Mouse (Mus musculus): ENCODE results near the gene Ces4a. TPM values are rescaled to one million over a fixed set of nuclear protein-coding genes. Genes with fewer than 3 reads are reported as not detected.
A peak's percentile ranks its signal among the peaks of the same experiment; 100 is the strongest.
"Not testable (repeated sequence)": the region's sequence is repeated elsewhere in the genome, so short reads cannot be mapped to it uniquely, and the experiment has no call there.

Gene Ces4a
- polyA plus RNA-seq, 1 experiment = not detected

GRCm38 (mm10) chr8:105164272-105164902, 32.8 kb downstream of the Ces4a start:
- H3K4me1 ChIP-seq (ENCODE audit: control insufficient read depth, insufficient read depth, low read length) = peaks cover 13% of the 10 kb centered on the region
- WGBS = 33% methylated on average over 6 of the region's 6 CpGs
- TF ChIP-seq POLR2A (IDR thresholded peaks at IDR 0.05; ENCODE audit: insufficient read depth, low read depth, low read length) = no peak
- TF ChIP-seq CTCF (IDR thresholded peaks at IDR 0.05; ENCODE audit: insufficient read depth, low read depth, low read length) = no peak

GRCm38 (mm10) chr8:105165191-105165590, 33.6 kb downstream of the Ces4a start:
- 76% methylated on average over 2 of the region's 2 CpGs for WGBS
- Histone ChIP-seq H3K27ac (ENCODE audit: insufficient read depth, low read depth, low read length) (peak overlapping the region; percentile 58), H3K4me1 (ENCODE audit: control insufficient read depth, insufficient read depth, low read length) (peaks cover 13% of the 10 kb centered on the region), H3K4me3 (ENCODE audit: insufficient read depth, low read depth, low read length) (no peak overlapping the region)
- no peak for TF ChIP-seq CTCF (IDR thresholded peaks at IDR 0.05; ENCODE audit: insufficient read depth, low read depth, low read length)
- no peak for TF ChIP-seq POLR2A (IDR thresholded peaks at IDR 0.05; ENCODE audit: insufficient read depth, low read depth, low read length)

More at GRCm38 (mm10) chr8:105164272-105164902, 32.8 kb downstream of the Ces4a start:
- Histone ChIP-seq H3K27ac (ENCODE audit: insufficient read depth, low read depth, low read length) (0 out of 2 replicates have a peak overlapping the region, but pooled peaks have one; percentile 4), H3K4me3 (ENCODE audit: insufficient read depth, low read depth, low read length) (no peak overlapping the region)

- WGBS = 86% methylated on average over 2 of the region's 2 CpGs
- no peak for TF ChIP-seq CTCF (IDR thresholded peaks at IDR 0.05; ENCODE audit: insufficient read depth, low read depth, low read length)
- no peak for TF ChIP-seq POLR2A (IDR thresholded peaks at IDR 0.05; ENCODE audit: insufficient read depth, low read depth, low read length)
- H3K27ac ChIP-seq (ENCODE audit: insufficient read depth, low read depth, low read length) = no peak overlapping the region
- H3K4me3 ChIP-seq (ENCODE audit: insufficient read depth, low read depth, low read length) = no peak overlapping the region
- H3K4me1 ChIP-seq (ENCODE audit: control insufficient read depth, insufficient read depth, low read length) = peaks cover 13% of the 10 kb centered on the region
Observed at GRCm38 (mm10) chr8:105167116-105167515, 35.5 kb downstream of the Ces4a start.

- 51% methylated on average over 3 of the region's 3 CpGs for WGBS
- Histone ChIP-seq H3K4me3 (ENCODE audit: insufficient read depth, low read depth, low read length) (no peak overlapping the region), H3K4me1 (ENCODE audit: control insufficient read depth, insufficient read depth, low read length) (peaks cover 4% of the 10 kb centered on the region; the same call in 1 of the 2 replicates), H3K27ac (ENCODE audit: insufficient read depth, low read depth, low read length) (no peak overlapping the region)
- no peak for TF ChIP-seq CTCF (IDR thresholded peaks at IDR 0.05; ENCODE audit: insufficient read depth, low read depth, low read length)
- no peak for TF ChIP-seq POLR2A (IDR thresholded peaks at IDR 0.05; ENCODE audit: insufficient read depth, low read depth, low read length)
Observed at GRCm38 (mm10) chr8:105169582-105169981, 38.0 kb downstream of the Ces4a start.

GRCm38 (mm10) chr8:105170041-105170380, 38.4 kb downstream of the Ces4a start:
- 4% methylated on average over 5 of the region's 5 CpGs for WGBS
- TF ChIP-seq POLR2A (IDR thresholded peaks at IDR 0.05; ENCODE audit: insufficient read depth, low read depth, low read length) = no peak
- TF ChIP-seq CTCF (IDR thresholded peaks at IDR 0.05; ENCODE audit: insufficient read depth, low read depth, low read length) = no peak
- Histone ChIP-seq H3K4me1 (ENCODE audit: control insufficient read depth, insufficient read depth, low read length) (no peaks in the 10 kb centered on the region; the same call in 1 of the 2 replicates), H3K27ac (ENCODE audit: insufficient read depth, low read depth, low read length) (0 out of 2 replicates have a peak overlapping the region, but pooled peaks have one; percentile 23), H3K4me3 (ENCODE audit: insufficient read depth, low read depth, low read length) (peak overlapping the region; percentile 64)

- Histone ChIP-seq H3K4me3 (ENCODE audit: insufficient read depth, low read depth, low read length) (peak within 1 kb of the TSS; percentile 64), H3K4me1 (ENCODE audit: control insufficient read depth, insufficient read depth, low read length) (no peaks in the 10 kb centered on the region), H3K27ac (ENCODE audit: insufficient read depth, low read depth, low read length) (peak within 1 kb of the TSS; percentile 23; the same call in 1 of the 2 replicates)
- peak; percentile 31; the same call in 1 of the 2 replicates for TF ChIP-seq POLR2A (IDR thresholded peaks at IDR 0.05; ENCODE audit: insufficient read depth, low read depth, low read length)
- TF ChIP-seq CTCF (IDR thresholded peaks at IDR 0.05; ENCODE audit: insufficient read depth, low read depth, low read length) = 0 out of 2 replicates have a peak, but pooled peaks have one; percentile 16
- under 1% methylated on average over 78 of the region's 86 CpGs for WGBS
Observed at GRCm38 (mm10) chr8:105170381-105171115, 38.9 kb downstream of the Ces4a start, which contains the start of gene Cbfb. Cbfb (plus strand) TSS chr8:105170674.

- H3K4me1 ChIP-seq (ENCODE audit: control insufficient read depth, insufficient read depth, low read length) = no peaks in the 10 kb centered on the region
- TF ChIP-seq CTCF (IDR thresholded peaks at IDR 0.05; ENCODE audit: insufficient read depth, low read depth, low read length) = no peak
- TF ChIP-seq POLR2A (IDR thresholded peaks at IDR 0.05; ENCODE audit: insufficient read depth, low read depth, low read length) = peak; percentile 19; the same call in 1 of the 2 replicates
- peak overlapping the region; percentile 9; the same call in 1 of the 2 replicates for H3K27ac ChIP-seq (ENCODE audit: insufficient read depth, low read depth, low read length)
- under 1% methylated on average over 92 of the region's 92 CpGs for WGBS
- peak overlapping the region; percentile 64 for H3K4me3 ChIP-seq (ENCODE audit: insufficient read depth, low read depth, low read length)
Observed at GRCm38 (mm10) chr8:105171116-105172002, 39.8 kb downstream of the Ces4a start.

GRCm38 (mm10) chr8:105172003-105172362, 40.4 kb downstream of the Ces4a start:
- no peak overlapping the region for H3K4me3 ChIP-seq (ENCODE audit: insufficient read depth, low read depth, low read length)
- 11% methylated on average over 6 of the region's 6 CpGs for WGBS
- TF ChIP-seq POLR2A (IDR thresholded peaks at IDR 0.05; ENCODE audit: insufficient read depth, low read depth, low read length) = no peak
- no peak for TF ChIP-seq CTCF (IDR thresholded peaks at IDR 0.05; ENCODE audit: insufficient read depth, low read depth, low read length)
- no peaks in the 10 kb centered on the region for H3K4me1 ChIP-seq (ENCODE audit: control insufficient read depth, insufficient read depth, low read length)
- H3K27ac ChIP-seq (ENCODE audit: insufficient read depth, low read depth, low read length) = no peak overlapping the region

- not testable (repeated sequence) for H3K4me3 ChIP-seq (ENCODE audit: insufficient read depth, low read depth, low read length); H3K27ac ChIP-seq (ENCODE audit: insufficient read depth, low read depth, low read length); H3K4me1 ChIP-seq (ENCODE audit: control insufficient read depth, insufficient read depth, low read length)
- WGBS = 94% methylated on average over 3 of the region's 3 CpGs
Observed at GRCm38 (mm10) chr8:105175287-105175686, 43.7 kb downstream of the Ces4a start.

Measured in olfactory bulb, adult 2 months (tissue).